Mouse (Mus musculus) adrenal gland, postnatal 4 days (tissue): ENCODE results near the gene Cnn1. TPM values are rescaled to one million over a fixed set of nuclear protein-coding genes. Genes with fewer than 3 reads are reported as not detected.

ENCODE experiments used
- DNase-seq, 2 experiments: peaks; one replicate each; pipeline ENCODE4 v3.0.0; 2021 to 2022; ENCODE audit warnings: low spot score in 2 of 2, mixed read lengths in 2 of 2
- microRNA-seq: library from miRNA; unstranded; fragments of <30 nt; microRNA quantifications from one replicate; pipeline ENCODE4 v1.2.0, GENCODE M21; 2021
- total RNA-seq, 2 experiments: library from RNA; stranded (reverse); gene quantifications; 2 replicates each; pipeline ENCODE4 v1.2.3; 2021

Cnn1 gene
- total RNA-seq, 2 experiments from 2014 or later, result 0.81 to 1.6 TPM

DNA sequence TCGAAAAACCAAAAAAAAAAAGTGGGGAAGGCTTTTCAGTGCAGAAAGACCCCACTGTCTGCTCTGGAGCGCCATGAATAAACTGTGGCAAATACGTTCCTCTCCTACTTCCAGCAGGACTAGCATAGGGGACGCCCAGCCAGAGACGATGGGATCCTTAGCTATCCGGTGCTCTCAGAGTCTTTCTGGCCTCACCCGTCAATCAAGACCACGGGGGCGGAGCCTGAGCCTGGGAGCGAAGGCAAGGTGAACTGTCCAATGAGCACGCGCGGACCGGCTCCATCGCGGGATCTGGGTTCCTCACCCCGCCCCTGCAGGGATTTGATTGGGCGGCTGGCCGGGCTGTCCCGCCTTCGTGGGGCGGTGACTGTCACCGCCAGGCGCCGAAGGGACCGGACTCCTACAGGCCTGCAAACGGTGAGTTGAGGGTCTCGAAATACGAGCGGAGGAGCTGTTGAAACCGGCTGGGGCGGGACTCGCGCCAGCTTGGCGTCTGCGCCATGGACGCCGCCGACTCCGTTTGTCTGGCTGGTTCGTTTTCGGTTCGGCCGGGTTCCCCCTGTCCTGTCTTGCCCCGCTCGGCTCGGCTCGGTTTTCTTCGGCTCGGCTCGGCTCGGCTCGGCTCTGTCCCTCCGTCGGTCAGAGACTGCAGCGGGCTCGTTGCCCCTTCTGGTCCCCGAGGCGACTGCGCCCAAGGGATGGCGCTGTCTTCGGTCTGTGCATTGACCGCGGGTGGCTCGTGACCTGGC is 57.7 kb downstream of the Cnn1 start, which contains the start of gene Pigyl:
Gene Pigyl, plus strand, starts transcription at position 350 of the 749 bp plus-strand sequence.
- peak; percentile 96 to 98 for DNase-seq

DNA sequence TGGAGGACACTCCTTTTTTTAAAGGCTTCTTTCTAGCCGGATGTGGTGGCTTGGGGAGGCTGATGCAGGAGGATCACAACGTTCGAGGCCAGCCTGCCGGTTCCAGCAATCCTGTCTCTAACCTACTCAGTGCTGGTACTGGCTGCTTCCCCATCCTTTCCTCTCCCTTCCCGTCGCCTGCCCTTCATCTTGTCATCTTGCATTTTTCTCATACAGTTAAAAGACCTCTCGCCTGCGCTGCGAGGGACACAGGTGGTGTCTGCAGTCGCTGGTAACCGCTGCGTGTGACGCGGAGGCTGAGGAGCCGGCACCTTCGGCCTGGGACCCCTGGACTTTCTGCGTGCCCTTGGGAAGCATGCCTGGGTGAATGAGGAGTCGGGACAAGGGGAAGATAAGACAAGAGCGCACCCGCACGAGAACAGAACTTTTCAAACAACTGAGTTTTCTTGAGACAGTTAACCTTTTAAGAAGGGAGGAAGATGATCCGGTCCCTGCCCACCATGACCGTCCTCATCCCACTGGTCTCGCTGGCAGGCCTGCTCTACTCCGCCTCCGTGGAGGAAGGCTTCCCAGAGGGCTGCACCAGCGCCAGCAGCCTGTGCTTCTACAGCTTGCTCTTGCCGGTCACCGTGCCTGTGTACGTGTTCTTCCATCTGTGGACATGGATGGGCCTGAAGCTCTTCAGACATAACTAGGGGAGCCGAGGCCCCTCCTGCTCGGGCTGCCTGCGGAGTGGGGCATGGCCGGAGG is 58.7 kb downstream of the Cnn1 start:
- DNase-seq, result no peak

Small RNA genes within 50 kb of the gene (microRNA-seq; reads per million reads assigned to microRNA genes)
- gene Mir7084, result not detected

Other genes starting within 250 kb of the Cnn1 start
- 10 to 100 TPM; 74.7 to 79.1 TPM for gene Dock6, start 246.6 kb upstream of the Cnn1 start, total RNA-seq
- 10 to 100 TPM; 55.5 to 60.2 TPM for gene Rab3d, start 181.0 kb upstream of the Cnn1 start, total RNA-seq
- 10 to 100 TPM; 13.3 to 14.2 TPM for gene Ccdc159, start 171.7 kb upstream of the Cnn1 start, total RNA-seq
- gene Tmem205, start 171.7 kb upstream of the Cnn1 start, total RNA-seq, result 100 to 1,000 TPM; 242 to 269 TPM
- 10 to 100 TPM; 39.4 to 41.6 TPM for gene Plppr2, start 162.2 kb upstream of the Cnn1 start, total RNA-seq
- 10 to 100 TPM; 15.9 to 16.1 TPM for gene Swsap1, start 143.5 kb upstream of the Cnn1 start, total RNA-seq
- 10 to 100 TPM in 1 of 2 experiments, 1 to 10 TPM in 1; 7.7 to 10.2 TPM for gene Epor, start 135.7 kb upstream of the Cnn1 start, total RNA-seq
- 10 to 100 TPM; 26.1 to 36.2 TPM for gene Rgl3, start 109.8 kb upstream of the Cnn1 start, total RNA-seq
- gene Ccdc151, start 96.6 kb upstream of the Cnn1 start, total RNA-seq, result 1 to 10 TPM; 1.4 to 2.0 TPM
- 100 to 1,000 TPM; 148 to 155 TPM for gene Prkcsh, start 96.4 kb upstream of the Cnn1 start, total RNA-seq
- gene Elavl3, start 47.2 kb upstream of the Cnn1 start, total RNA-seq, result 1 to 10 TPM; 7.0 to 9.5 TPM
- gene Gm49318, start 28.0 kb upstream of the Cnn1 start, total RNA-seq, result not detected
- 10 to 100 TPM; 14.5 to 16.5 TPM for gene Zfp653, start 27.8 kb upstream of the Cnn1 start, total RNA-seq
- 10 to 100 TPM; 37.4 to 39.2 TPM for gene Ecsit, start 13.8 kb upstream of the Cnn1 start, total RNA-seq
- gene Elof1, start 18.0 kb downstream of the Cnn1 start, total RNA-seq, result 10 to 100 TPM; 74.2 to 78.4 TPM
- gene Acp5, start 36.5 kb downstream of the Cnn1 start, total RNA-seq, result 10 to 100 TPM; 12.9 to 13.0 TPM
- 10 to 100 TPM; 55.8 to 62.3 TPM for gene Pigyl, start 57.6 kb downstream of the Cnn1 start, total RNA-seq
- 1 to 10 TPM in 1 of 2 experiments, under 1 TPM in 1; 0.90 to 1.5 TPM for gene Zfp872, start 88.9 kb downstream of the Cnn1 start, total RNA-seq
- 10 to 100 TPM; 36.9 to 39.5 TPM for gene Zfp809, start 126.5 kb downstream of the Cnn1 start, total RNA-seq
- 1 to 10 TPM; 2.2 to 3.2 TPM for gene Zfp599, start 160.7 kb downstream of the Cnn1 start, total RNA-seq
- gene Zfp810, start 208.4 kb downstream of the Cnn1 start, total RNA-seq, result 10 to 100 TPM; 21.0 to 22.5 TPM